Mouse (Mus musculus): Measurements from ENCODE around the gene Ubtfl1. TPM values are rescaled to one million over a fixed set of nuclear protein-coding genes. Genes with fewer than 3 reads are reported as not detected.
"Not testable (repeated sequence)": the region's sequence is repeated elsewhere in the genome, so short reads cannot be mapped to it uniquely, and the experiment has no call there.

The Ubtfl1 gene
- not detected in 2 replicates for polyA plus RNA-seq (2012)

- Histone ChIP-seq H3K9me3 (ENCODE audit: control insufficient read depth, low read length) (no peaks in the 10 kb centered on the region), H3K27me3 (ENCODE audit: control insufficient read depth) (no peaks in the 10 kb centered on the region), H3K36me3 (ENCODE audit: control insufficient read depth) (no peaks in the 10 kb centered on the region), H3K4me3 (replicated peaks) (no peak within 1 kb of the TSS), H3K4me1 (ENCODE audit: control insufficient read depth) (no peaks in the 10 kb centered on the region)
- no peak for TF ChIP-seq TAL1 (IDR thresholded peaks at IDR 0.05; ENCODE audit: low read length)
- TF ChIP-seq GATA1 (IDR thresholded peaks at IDR 0.05; ENCODE audit: low read length): no peak
Observed at GRCm38 (mm10) chr9:18404118-18404517, at the start of gene Ubtfl1. Gene Ubtfl1 (plus strand): TSS chr9:18404418.

- H3K4me1 ChIP-seq (ENCODE audit: control insufficient read depth); H3K9me3 ChIP-seq (ENCODE audit: control insufficient read depth, low read length); H3K4me3 ChIP-seq (replicated peaks); H3K27me3 ChIP-seq (ENCODE audit: control insufficient read depth); H3K36me3 ChIP-seq (ENCODE audit: control insufficient read depth): not testable (repeated sequence)
Observed at GRCm38 (mm10) chr9:18373026-18373425, 31.2 kb upstream of the Ubtfl1 start.

- H3K4me3 ChIP-seq (replicated peaks): no peak overlapping the region
- TF ChIP-seq TAL1 (IDR thresholded peaks at IDR 0.05; ENCODE audit: low read length) (no peak), GATA1 (IDR thresholded peaks at IDR 0.05; ENCODE audit: low read length) (no peak)
Observed at GRCm38 (mm10) chr9:18385782-18386181, 18.4 kb upstream of the Ubtfl1 start.

GRCm38 (mm10) chr9:18399629-18400028 is 4.6 kb upstream of the Ubtfl1 start:
- no peaks in the 10 kb centered on the region for H3K27me3 ChIP-seq (ENCODE audit: control insufficient read depth)
- H3K4me1 ChIP-seq (ENCODE audit: control insufficient read depth): no peaks in the 10 kb centered on the region
- TF ChIP-seq TAL1 (IDR thresholded peaks at IDR 0.05; ENCODE audit: low read length) (no peak), GATA1 (IDR thresholded peaks at IDR 0.05; ENCODE audit: low read length) (no peak)
- no peak overlapping the region for H3K4me3 ChIP-seq (replicated peaks)
- no peaks in the 10 kb centered on the region for H3K36me3 ChIP-seq (ENCODE audit: control insufficient read depth)
- no peaks in the 10 kb centered on the region for H3K9me3 ChIP-seq (ENCODE audit: control insufficient read depth, low read length)

More at GRCm38 (mm10) chr9:18385782-18386181, 18.4 kb upstream of the Ubtfl1 start:
- no peaks in the 10 kb centered on the region for H3K4me1 ChIP-seq (ENCODE audit: control insufficient read depth)
- no peaks in the 10 kb centered on the region for H3K9me3 ChIP-seq (ENCODE audit: control insufficient read depth, low read length)
- H3K27me3 ChIP-seq (ENCODE audit: control insufficient read depth): no peaks in the 10 kb centered on the region
- H3K36me3 ChIP-seq (ENCODE audit: control insufficient read depth): no peaks in the 10 kb centered on the region

- H3K36me3 ChIP-seq (ENCODE audit: control insufficient read depth); H3K4me1 ChIP-seq (ENCODE audit: control insufficient read depth); H3K9me3 ChIP-seq (ENCODE audit: control insufficient read depth, low read length); H3K4me3 ChIP-seq (replicated peaks); H3K27me3 ChIP-seq (ENCODE audit: control insufficient read depth): not testable (repeated sequence)
Observed at GRCm38 (mm10) chr9:18402895-18403294, 1.3 kb upstream of the Ubtfl1 start, which contains the start of gene Naalad2. Gene Naalad2 (minus strand): TSS chr9:18402995.

GRCm38 (mm10) chr9:18412371-18412770 is 8.2 kb downstream of the Ubtfl1 start:
- H3K4me1 ChIP-seq (ENCODE audit: control insufficient read depth); H3K36me3 ChIP-seq (ENCODE audit: control insufficient read depth); H3K9me3 ChIP-seq (ENCODE audit: control insufficient read depth, low read length); H3K4me3 ChIP-seq (replicated peaks); H3K27me3 ChIP-seq (ENCODE audit: control insufficient read depth): not testable (repeated sequence)

GRCm38 (mm10) chr9:18430354-18430753 is 26.1 kb downstream of the Ubtfl1 start, which contains the start of gene Mbd3l2:
Gene Mbd3l2 (plus strand): TSS chr9:18430654.
- Histone ChIP-seq H3K4me1 (ENCODE audit: control insufficient read depth) (no peaks in the 10 kb centered on the region), H3K9me3 (ENCODE audit: control insufficient read depth, low read length) (peaks cover 8% of the 10 kb centered on the region), H3K36me3 (ENCODE audit: control insufficient read depth) (no peaks in the 10 kb centered on the region), H3K4me3 (replicated peaks) (no peak within 1 kb of the TSS), H3K27me3 (ENCODE audit: control insufficient read depth) (no peaks in the 10 kb centered on the region)
- TF ChIP-seq TAL1 (IDR thresholded peaks at IDR 0.05; ENCODE audit: low read length) (no peak), GATA1 (IDR thresholded peaks at IDR 0.05; ENCODE audit: low read length) (no peak)

GRCm38 (mm10) chr9:18431687-18432086 is 27.5 kb downstream of the Ubtfl1 start:
- no peaks in the 10 kb centered on the region for H3K4me1 ChIP-seq (ENCODE audit: control insufficient read depth)
- H3K9me3 ChIP-seq (ENCODE audit: control insufficient read depth, low read length): peaks cover 8% of the 10 kb centered on the region
- TF ChIP-seq GATA1 (IDR thresholded peaks at IDR 0.05; ENCODE audit: low read length) (no peak), TAL1 (IDR thresholded peaks at IDR 0.05; ENCODE audit: low read length) (no peak)
- no peaks in the 10 kb centered on the region for H3K36me3 ChIP-seq (ENCODE audit: control insufficient read depth)
- H3K4me3 ChIP-seq (replicated peaks): no peak overlapping the region
- H3K27me3 ChIP-seq (ENCODE audit: control insufficient read depth): no peaks in the 10 kb centered on the region

GRCm38 (mm10) chr9:18456520-18456919 is 52.3 kb downstream of the Ubtfl1 start:
- no peaks in the 10 kb centered on the region for H3K9me3 ChIP-seq (ENCODE audit: control insufficient read depth, low read length)
- no peak overlapping the region for H3K4me3 ChIP-seq (replicated peaks)
- TF ChIP-seq TAL1 (IDR thresholded peaks at IDR 0.05; ENCODE audit: low read length) (no peak), GATA1 (IDR thresholded peaks at IDR 0.05; ENCODE audit: low read length) (no peak)
- H3K27me3 ChIP-seq (ENCODE audit: control insufficient read depth): no peaks in the 10 kb centered on the region
- no peaks in the 10 kb centered on the region for H3K4me1 ChIP-seq (ENCODE audit: control insufficient read depth)
- no peaks in the 10 kb centered on the region for H3K36me3 ChIP-seq (ENCODE audit: control insufficient read depth)

Other genes with a start within 250 kb of the Ubtfl1 start
- gene Chordc1, start 112.3 kb upstream of the Ubtfl1 start, polyA plus RNA-seq (2012): 0.19 and 0.30 TPM in 2 replicates
- not detected in 2 replicates for gene Naalad2, start 1.4 kb upstream of the Ubtfl1 start, polyA plus RNA-seq (2012)
- gene Mbd3l2, start 26.2 kb downstream of the Ubtfl1 start, polyA plus RNA-seq (2012): not detected in 2 replicates
- not detected in 2 replicates for gene Zfp558, start 73.8 kb downstream of the Ubtfl1 start, polyA plus RNA-seq (2012)
- not detected in 2 replicates for gene Mbd3l1, start 73.9 kb downstream of the Ubtfl1 start, polyA plus RNA-seq (2012)